Comparison of ENCODE assay signal across 8 mouse cellular contexts in genomic region chr16:37011061-37011921, GRCm38 (mm10). TPM values are rescaled to one million over a fixed set of nuclear protein-coding genes. Genes with fewer than 3 reads are reported as not detected.
DNase-seq lines count a peak whose midpoint lies in the region; ATAC-seq and TF ChIP-seq lines count a peak whose summit lies in the region.

Gene Polq (plus strand): TSS chr16:37011786.

- peak; percentile 96 to 98 for DNase-seq in heart, postnatal 10 days
- peak; percentile 85 for DNase-seq in large intestine, adult 2 months (ENCODE audit: low read depth, low spot score)
- DNase-seq in liver, postnatal 0 days: peak; percentile 94
- peak; percentile 90 for DNase-seq in testis, postnatal 10 days (ENCODE audit: low spot score)

- peak within 1 kb of the TSS; percentile 87 for H3K4me3 ChIP-seq in ES-Bruce4 (ENCODE audit: low read depth, low read length)
- peak within 1 kb of the TSS; percentile 93 for H3K4me3 ChIP-seq in forebrain, embryonic 13.5 days
- peak within 1 kb of the TSS; percentile 77 for H3K4me3 ChIP-seq in liver, postnatal 0 days (ENCODE audit: low read depth, low read length)
- peak within 1 kb of the TSS; percentile 56 for H3K4me3 ChIP-seq in neural tube, embryonic 14.5 days (ENCODE audit: low read depth, low read length)

- H3K9me3 ChIP-seq in ES-Bruce4 (replicated peaks; ENCODE audit: control insufficient read depth, insufficient read depth, low read length, poor library complexity, severe bottlenecking): no peaks in the 10 kb centered on the region
- H3K9me3 ChIP-seq in forebrain, embryonic 13.5 days (replicated peaks): no peaks in the 10 kb centered on the region
- H3K9me3 ChIP-seq in liver, postnatal 0 days (ENCODE audit: low read length): no peaks in the 10 kb centered on the region
- no peaks in the 10 kb centered on the region for H3K9me3 ChIP-seq in neural tube, embryonic 14.5 days (ENCODE audit: control insufficient read depth, low read length)

- no peak within 1 kb of the TSS for H3K27ac ChIP-seq in ES-Bruce4 (ENCODE audit: insufficient read depth, low read length)
- no peak within 1 kb of the TSS for H3K27ac ChIP-seq in forebrain, embryonic 13.5 days
- peak within 1 kb of the TSS; percentile 48; the same call in 1 of the 2 replicates for H3K27ac ChIP-seq in liver, postnatal 0 days (ENCODE audit: low read depth)
- no peak within 1 kb of the TSS for H3K27ac ChIP-seq in neural tube, embryonic 14.5 days (ENCODE audit: low read depth, low read length)

- H3K36me3 ChIP-seq in ES-Bruce4 (ENCODE audit: control insufficient read depth, insufficient read depth, low read length, poor library complexity, severe bottlenecking): no peaks in the 10 kb centered on the region
- peaks cover 3% of the 10 kb centered on the region; the same call in 1 of the 2 replicates for H3K36me3 ChIP-seq in forebrain, embryonic 13.5 days (ENCODE audit: poor library complexity, severe bottlenecking)
- peaks cover 5% of the 10 kb centered on the region; the same call in 1 of the 2 replicates for H3K36me3 ChIP-seq in liver, postnatal 0 days (replicated peaks; ENCODE audit: insufficient read depth, low read length)
- H3K36me3 ChIP-seq in neural tube, embryonic 14.5 days (ENCODE audit: control insufficient read depth, insufficient read depth, low read length): no peaks in the 10 kb centered on the region

- 6% methylated on average over 30 of the region's 30 CpGs for WGBS in forebrain, embryonic 13.5 days
- 2% methylated on average over 30 of the region's 30 CpGs for WGBS in large intestine, adult 2 months
- WGBS in liver, postnatal 0 days (ENCODE audit: insufficient replicate concordance): 2% methylated on average over 30 of the region's 30 CpGs
- 5% methylated on average over 30 of the region's 30 CpGs for WGBS in neural tube, embryonic 14.5 days

- peak; percentile 54 for TF ChIP-seq POLR2A in ES-Bruce4 (IDR thresholded peaks at IDR 0.05; ENCODE audit: insufficient read depth, low read length)

- TF ChIP-seq CTCF in ES-Bruce4 (IDR thresholded peaks at IDR 0.05; ENCODE audit: low read depth, low read length): no peak
- no peak for TF ChIP-seq CTCF in liver, postnatal 0 days (IDR thresholded peaks at IDR 0.05; ENCODE audit: low read depth)

- H3K4me2 ChIP-seq in forebrain, embryonic 13.5 days: peak within 1 kb of the TSS; percentile 93
- H3K4me2 ChIP-seq in liver, postnatal 0 days (ENCODE audit: low read depth, low read length): peak within 1 kb of the TSS; percentile 87
- peak within 1 kb of the TSS; percentile 85 for H3K4me2 ChIP-seq in neural tube, embryonic 14.5 days (ENCODE audit: low read depth, low read length)

- intact Hi-C loops in heart, postnatal 10 days (cut with DNase I): loop anchor here (2.0 to 10.0 kb wide), 6 partner anchors 20 to 936 kb away; partner anchors contain the start of genes Ccdc58, Eaf2, Fam162a and Fbxo40

- no peaks in the 10 kb centered on the region for H3K4me1 ChIP-seq in ES-Bruce4 (ENCODE audit: control insufficient read depth, insufficient read depth, low read length)
- H3K4me1 ChIP-seq in forebrain, embryonic 13.5 days: peaks cover 22% of the 10 kb centered on the region
- peaks cover 13% of the 10 kb centered on the region for H3K4me1 ChIP-seq in liver, postnatal 0 days (ENCODE audit: insufficient read depth)
- peaks cover 7% of the 10 kb centered on the region for H3K4me1 ChIP-seq in neural tube, embryonic 14.5 days (ENCODE audit: control insufficient read depth, insufficient read depth, low read length)

- H3K27me3 ChIP-seq in ES-Bruce4 (ENCODE audit: control insufficient read depth, insufficient read depth, low read length, poor library complexity, severe bottlenecking): no peaks in the 10 kb centered on the region
- H3K27me3 ChIP-seq in forebrain, embryonic 13.5 days: no peaks in the 10 kb centered on the region
- H3K27me3 ChIP-seq in liver, postnatal 0 days (ENCODE audit: insufficient read depth, low read length): no peaks in the 10 kb centered on the region
- no peaks in the 10 kb centered on the region for H3K27me3 ChIP-seq in neural tube, embryonic 14.5 days (ENCODE audit: control insufficient read depth, insufficient read depth, low read length)

- ATAC-seq in cerebellum, adult (ENCODE audit: insufficient number of reproducible peaks, low FRiP score, low TSS enrichment): peak; percentile 97
- ATAC-seq in forebrain, embryonic 13.5 days: peak; percentile 98
- peak; percentile 99 for ATAC-seq in liver, postnatal 0 days
- peak; percentile 99 for ATAC-seq in neural tube, embryonic 14.5 days (ENCODE audit: low read depth)

- H3K9ac ChIP-seq in ES-Bruce4 (ENCODE audit: low read depth, poor library complexity, severe bottlenecking): peak within 1 kb of the TSS; percentile 72
- peak within 1 kb of the TSS; percentile 79 for H3K9ac ChIP-seq in forebrain, embryonic 13.5 days
- H3K9ac ChIP-seq in liver, postnatal 0 days (replicated peaks): peak within 1 kb of the TSS; percentile 79
- H3K9ac ChIP-seq in neural tube, embryonic 14.5 days (replicated peaks; ENCODE audit: low read depth, low read length): peak within 1 kb of the TSS; percentile 37

- TF ChIP-seq EP300 in ES-Bruce4 (IDR thresholded peaks at IDR 0.05; ENCODE audit: insufficient read depth, low read depth, low read length): peak; percentile 26; the same call in 1 of the 2 replicates
- peak; percentile 82; the same call in 1 of the 2 replicates for TF ChIP-seq EP300 in liver, postnatal 0 days (IDR thresholded peaks at IDR 0.05; ENCODE audit: low read depth)

RNA-seq across cellular contexts. Expression of gene Polq, which starts in this region (rescaled TPM):
- 13.6 and 15.7 TPM in 2 replicates for polyA plus RNA-seq in ES-Bruce4 (2011; ENCODE audit: insufficient read depth, insufficient read length, low read depth, missing spikeins)
- polyA plus RNA-seq in forebrain, embryonic 13.5 days (2015; fragmentation: Nextera tagmentation; extraction: Ambion mirVana): 9.2 and 9.5 TPM in 2 replicates
- 1 to 10 TPM; 1.8 to 2.2 TPM for total RNA-seq in heart, postnatal 10 days (2021)
- 0.90 and 1.2 TPM in 2 replicates for polyA plus RNA-seq in large intestine, adult 2 months (2012; rRNA removed)
- 2.3 and 2.7 TPM in 2 replicates for polyA plus RNA-seq in liver, postnatal 0 days (2015; fragmentation: Nextera tagmentation; extraction: Ambion mirVana)
- 3.1 and 3.2 TPM in 2 replicates for polyA plus RNA-seq in neural tube, embryonic 14.5 days (2014; fragmentation: Nextera tagmentation; extraction: Ambion mirVana)
